Mouse (Mus musculus): ENCODE results near the gene Pde4dip.

The Pde4dip gene

GRCm38 (mm10) chr3:97802927-97803326 lies 85.6 kb downstream of the Pde4dip start:
- DNase-seq (ENCODE audit: extremely low read depth, low read depth, low spot score), result no peak

GRCm38 (mm10) chr3:97802297-97802696 lies 86.2 kb downstream of the Pde4dip start:
- no peak for DNase-seq (ENCODE audit: extremely low read depth, low read depth, low spot score)

GRCm38 (mm10) chr3:97801178-97801699 lies 87.3 kb downstream of the Pde4dip start:
- no peak for DNase-seq (ENCODE audit: extremely low read depth, low read depth, low spot score)

- DNase-seq (ENCODE audit: extremely low read depth, low read depth, low spot score), result no peak
Observed at GRCm38 (mm10) chr3:97800657-97801056, 87.8 kb downstream of the Pde4dip start.

- no peak for DNase-seq (ENCODE audit: extremely low read depth, low read depth, low spot score)
Observed at GRCm38 (mm10) chr3:97800004-97800403, 88.5 kb downstream of the Pde4dip start.

DNA sequence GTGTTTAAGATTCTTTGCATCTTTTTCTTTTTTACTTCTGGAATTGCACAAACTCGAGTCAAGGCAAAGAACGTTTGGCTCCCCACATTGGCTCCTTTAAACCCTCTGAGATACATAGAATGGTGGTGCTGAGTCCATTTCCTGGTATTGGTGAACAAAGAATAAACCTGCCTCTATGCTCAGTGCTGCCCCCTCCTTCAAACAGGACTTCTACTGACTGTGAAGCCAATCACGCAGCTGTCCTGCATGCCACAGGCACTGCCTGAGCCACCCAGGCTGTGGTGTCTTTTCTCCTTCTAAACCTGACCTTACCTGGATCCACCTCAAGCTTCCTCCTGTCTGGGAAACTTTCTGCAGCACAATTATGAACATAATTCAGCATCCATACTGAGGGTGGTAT lies 89.2 kb downstream of the Pde4dip start:
- DNase-seq (ENCODE audit: extremely low read depth, low read depth, low spot score), result no peak

DNA sequence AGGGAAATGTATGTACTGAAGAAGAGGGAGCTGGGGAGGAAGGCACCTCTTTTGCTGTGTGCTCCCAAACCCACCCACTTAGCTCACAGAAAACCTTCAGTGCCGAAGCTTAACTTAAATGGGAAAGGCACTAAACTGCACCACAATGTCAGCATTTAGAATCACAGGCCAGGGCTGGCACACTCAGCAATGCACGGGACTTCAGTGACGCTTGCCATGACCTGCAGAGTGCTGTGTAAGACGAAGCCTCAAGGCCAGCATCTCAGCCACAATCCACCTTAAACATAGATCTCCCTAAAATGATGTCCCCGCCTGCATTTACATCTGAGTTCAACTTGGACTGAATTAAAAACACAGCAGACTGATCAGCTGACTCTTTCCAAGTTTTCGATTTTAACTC lies 91.1 kb downstream of the Pde4dip start:
- no peak for DNase-seq (ENCODE audit: extremely low read depth, low read depth, low spot score)

- DNase-seq (ENCODE audit: extremely low read depth, low read depth, low spot score), result no peak
Observed at GRCm38 (mm10) chr3:97793995-97794394, 94.5 kb downstream of the Pde4dip start.

- no peak for DNase-seq (ENCODE audit: extremely low read depth, low read depth, low spot score)
Observed at GRCm38 (mm10) chr3:97790150-97790549, 98.4 kb downstream of the Pde4dip start.

DNA sequence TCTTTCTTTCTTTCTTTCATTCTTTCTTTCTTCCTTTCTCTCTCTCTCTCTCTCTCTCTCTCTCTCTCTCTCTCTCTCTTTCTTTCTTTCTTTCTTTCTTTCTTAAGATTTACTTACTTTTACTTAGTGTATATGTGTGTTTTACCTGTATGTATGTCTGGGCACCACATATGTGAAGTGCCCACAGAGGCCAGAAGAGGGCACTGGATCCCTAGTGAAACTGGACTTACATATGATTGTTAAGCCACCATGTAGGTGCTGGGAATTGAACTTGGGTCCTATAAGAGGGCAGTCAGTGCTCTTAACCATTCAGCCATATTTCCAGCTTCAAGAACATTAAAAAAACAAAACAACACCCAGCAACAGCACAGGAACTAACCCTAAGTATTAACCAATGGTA lies 99.2 kb downstream of the Pde4dip start:
- no peak for DNase-seq (ENCODE audit: extremely low read depth, low read depth, low spot score)

- no peak for DNase-seq (ENCODE audit: extremely low read depth, low read depth, low spot score)
Observed at GRCm38 (mm10) chr3:97776195-97776594, 112.3 kb downstream of the Pde4dip start.

- DNase-seq (ENCODE audit: extremely low read depth, low read depth, low spot score), result no peak
Observed at GRCm38 (mm10) chr3:97775742-97776141, 112.8 kb downstream of the Pde4dip start.

GRCm38 (mm10) chr3:97774861-97775260 lies 113.6 kb downstream of the Pde4dip start:
- DNase-seq (ENCODE audit: extremely low read depth, low read depth, low spot score), result no peak

GRCm38 (mm10) chr3:97767771-97768762 lies 120.4 kb downstream of the Pde4dip start:
- peak; percentile 28 for DNase-seq (ENCODE audit: extremely low read depth, low read depth, low spot score)

GRCm38 (mm10) chr3:97767041-97767770 lies 121.3 kb downstream of the Pde4dip start:
- no peak for DNase-seq (ENCODE audit: extremely low read depth, low read depth, low spot score)

GRCm38 (mm10) chr3:97766459-97766858 lies 122.0 kb downstream of the Pde4dip start:
- no peak for DNase-seq (ENCODE audit: extremely low read depth, low read depth, low spot score)

DNA sequence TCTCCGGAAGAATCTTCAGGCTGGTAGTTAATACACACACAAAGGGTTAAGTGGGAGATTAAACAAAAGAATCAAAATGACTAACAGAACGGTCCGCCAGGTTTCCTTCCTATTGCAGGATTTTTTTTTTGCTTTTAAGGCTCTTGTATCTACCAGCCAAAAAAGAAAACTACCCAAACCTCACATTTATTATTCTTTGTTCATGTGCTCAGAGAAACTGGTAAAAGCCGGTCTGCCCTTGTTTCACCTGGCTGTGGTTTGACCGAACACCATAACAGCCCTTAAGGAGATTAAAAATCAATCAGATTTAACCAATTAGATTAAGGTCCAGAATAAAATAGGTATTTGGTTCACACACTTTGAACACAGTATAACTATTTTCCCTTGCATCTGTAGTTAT lies 124.4 kb downstream of the Pde4dip start:
- DNase-seq (ENCODE audit: extremely low read depth, low read depth, low spot score), result no peak

DNA sequence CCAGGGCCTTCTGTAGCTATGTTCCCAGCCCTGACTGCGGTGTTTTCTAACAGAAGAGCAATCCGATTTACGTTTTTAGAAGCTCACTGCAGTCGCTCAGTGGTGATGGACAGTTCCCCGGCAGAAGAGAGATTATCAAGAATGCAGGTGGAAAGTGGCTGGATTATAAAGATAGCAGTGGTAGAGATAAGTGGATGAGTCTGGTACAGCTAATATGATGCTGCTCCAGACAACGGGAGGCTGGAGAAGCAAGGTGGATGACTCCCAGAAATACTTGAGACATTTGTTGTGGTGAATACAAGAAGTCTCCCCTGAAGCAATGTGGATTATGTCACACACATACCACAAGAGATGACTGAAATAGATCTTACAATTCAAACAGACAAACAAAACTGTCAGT lies 126.6 kb downstream of the Pde4dip start:
- no peak for DNase-seq (ENCODE audit: extremely low read depth, low read depth, low spot score)

DNA sequence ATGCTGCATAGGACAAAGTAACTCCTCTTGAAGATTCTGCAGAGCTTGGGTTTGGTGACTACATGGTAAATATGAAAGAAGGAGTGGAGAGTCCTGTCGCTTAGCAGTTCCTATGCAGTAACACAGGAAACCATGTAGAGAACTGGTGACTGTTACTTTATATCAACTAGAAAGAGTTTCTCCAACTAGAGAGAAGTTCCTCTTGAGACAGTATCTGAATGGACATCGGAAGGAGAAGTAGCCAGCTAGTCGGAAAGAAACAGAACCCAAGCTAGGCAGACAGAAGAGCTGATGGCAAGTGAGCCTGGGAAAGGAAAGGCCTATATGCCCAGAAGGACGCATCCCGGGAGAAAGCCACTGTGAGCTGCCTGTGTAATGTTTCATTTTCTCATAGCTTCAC lies 127.3 kb downstream of the Pde4dip start:
- no peak for DNase-seq (ENCODE audit: extremely low read depth, low read depth, low spot score)

DNA sequence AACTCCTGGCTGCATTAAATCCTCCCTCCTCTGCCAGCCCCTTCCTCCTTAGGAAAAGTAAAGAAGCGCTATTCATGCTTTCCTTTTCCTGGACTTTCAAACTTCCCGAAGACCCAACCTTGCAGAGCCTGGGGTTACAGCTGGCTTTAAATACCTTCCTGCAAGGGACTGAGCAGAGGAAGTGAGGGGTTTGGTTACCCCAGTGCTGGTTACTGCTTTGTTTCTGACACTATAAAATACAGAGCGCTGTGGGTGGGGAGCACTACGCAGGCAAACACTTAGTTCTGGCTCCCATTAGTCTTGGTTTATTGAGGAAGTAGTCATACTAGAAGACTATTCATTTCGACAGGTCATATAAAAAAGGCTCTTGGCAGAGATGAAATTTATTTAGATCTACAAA lies 128.7 kb downstream of the Pde4dip start:
- DNase-seq (ENCODE audit: extremely low read depth, low read depth, low spot score), result no peak

DNA sequence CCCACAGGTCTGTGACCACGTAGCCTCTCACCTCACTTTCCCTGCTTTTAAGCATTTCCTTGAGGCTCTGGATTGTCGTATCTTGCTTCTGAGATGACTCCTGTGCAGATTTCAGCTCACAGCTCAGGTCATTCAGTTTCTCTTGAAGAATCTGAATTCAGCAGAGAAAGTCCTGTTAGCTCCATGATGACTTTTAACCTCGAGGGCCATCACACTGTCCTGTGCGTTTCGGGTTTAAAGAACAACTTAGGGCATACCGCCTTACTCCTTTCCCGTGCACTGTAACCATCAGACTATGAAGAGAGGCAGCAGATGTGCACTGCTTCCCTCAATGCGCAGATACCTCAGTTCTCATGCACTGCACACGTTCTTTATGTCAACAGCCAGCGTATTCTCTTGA lies 131.0 kb downstream of the Pde4dip start:
- no peak for DNase-seq (ENCODE audit: extremely low read depth, low read depth, low spot score)
